Mouse (Mus musculus): Measurements from ENCODE around the gene G0s2.

GRCm38 (mm10) chr1:193284228-193284779, 11.3 kb upstream of the G0s2 start:
- TF ChIP-seq NELFE (IDR thresholded peaks at IDR 0.05; ENCODE audit: low read depth, low read length) (no peak), JUN (IDR thresholded peaks at IDR 0.05; ENCODE audit: insufficient read depth, low read depth, low read length) (no peak), CTCF (conservative IDR thresholded peaks at IDR 0.05 in 1 of 2, IDR thresholded peaks at IDR 0.05 in 1 of 2; ENCODE audit: low read depth in 2 of 2, low read length in 2 of 2) (no peak), EP300 (IDR thresholded peaks at IDR 0.05; ENCODE audit: low read length) (no peak), POLR2A (IDR thresholded peaks at IDR 0.05; ENCODE audit: low read depth, low read length) (no peak), HCFC1 (IDR thresholded peaks at IDR 0.05; ENCODE audit: low read depth, low read length) (no peak), MYC (IDR thresholded peaks at IDR 0.05; ENCODE audit: low read depth, low read length) (no peak), E2F4 (IDR thresholded peaks at IDR 0.05; ENCODE audit: insufficient replicate concordance, low read depth, low read length) (no peak), KAT2A (IDR thresholded peaks at IDR 0.05; ENCODE audit: insufficient replicate concordance, low read length) (no peak)
